Mouse (Mus musculus): ENCODE results near the gene Sec61a2. TPM values are rescaled to one million over a fixed set of nuclear protein-coding genes. Genes with fewer than 3 reads are reported as not detected.

The Sec61a2 gene
- polyA plus RNA-seq, 1 experiment: 3.7 TPM

DNA sequence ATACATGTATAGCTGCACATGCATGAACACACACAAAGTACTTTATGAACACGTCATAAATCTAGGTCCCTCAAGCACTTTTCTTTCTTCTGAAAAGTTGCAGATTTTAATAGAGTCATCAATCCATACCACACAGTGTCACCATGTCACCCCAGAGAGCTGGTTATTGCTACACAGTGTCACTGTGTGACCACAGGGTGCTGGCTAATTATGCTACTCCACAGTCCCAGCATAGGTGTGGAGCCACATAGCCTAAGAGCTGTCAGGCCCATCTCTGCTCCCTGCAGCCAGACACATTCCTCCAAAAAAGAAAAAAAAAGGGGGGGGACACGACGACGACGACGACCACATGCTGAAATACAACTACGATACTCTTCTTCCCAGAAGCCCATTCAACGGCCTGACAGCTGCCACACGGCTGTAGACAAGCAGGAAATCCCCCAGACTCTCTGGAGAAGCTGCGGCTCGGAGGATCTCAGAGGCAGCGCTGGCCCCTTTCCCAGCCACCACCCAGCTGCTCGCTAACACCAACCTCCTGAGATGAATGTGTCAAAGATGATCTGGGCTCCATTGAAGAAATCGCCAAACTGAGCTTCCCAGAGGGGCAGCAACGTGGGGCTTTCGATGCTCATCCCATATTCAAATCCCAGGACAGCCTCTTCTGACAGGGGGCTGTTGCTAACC lies 16.2 kb upstream of the Sec61a2 start:
- no peak for TF ChIP-seq GATA1 (IDR thresholded peaks at IDR 0.05; ENCODE audit: low read length)

DNA sequence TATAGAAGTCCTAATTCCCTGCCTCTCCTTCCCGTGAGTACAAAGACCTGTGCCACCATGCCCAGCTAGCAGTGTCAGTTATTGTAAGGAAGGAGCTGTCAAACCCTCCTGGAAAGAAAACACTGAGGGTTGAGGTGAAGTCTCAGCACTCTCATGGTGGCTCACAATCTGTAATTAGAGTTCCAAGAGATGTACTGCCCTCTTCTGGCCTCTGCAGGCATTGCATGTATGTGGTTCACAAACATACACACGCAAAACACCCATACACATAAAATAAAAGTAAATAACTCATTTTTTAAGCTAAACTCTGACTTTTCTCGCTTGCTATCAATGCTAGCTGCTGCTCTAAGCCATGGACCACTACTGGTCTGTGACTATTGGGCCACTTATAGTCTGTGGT lies 11.4 kb upstream of the Sec61a2 start:
- TF ChIP-seq GATA1 (IDR thresholded peaks at IDR 0.05; ENCODE audit: low read length): no peak

DNA sequence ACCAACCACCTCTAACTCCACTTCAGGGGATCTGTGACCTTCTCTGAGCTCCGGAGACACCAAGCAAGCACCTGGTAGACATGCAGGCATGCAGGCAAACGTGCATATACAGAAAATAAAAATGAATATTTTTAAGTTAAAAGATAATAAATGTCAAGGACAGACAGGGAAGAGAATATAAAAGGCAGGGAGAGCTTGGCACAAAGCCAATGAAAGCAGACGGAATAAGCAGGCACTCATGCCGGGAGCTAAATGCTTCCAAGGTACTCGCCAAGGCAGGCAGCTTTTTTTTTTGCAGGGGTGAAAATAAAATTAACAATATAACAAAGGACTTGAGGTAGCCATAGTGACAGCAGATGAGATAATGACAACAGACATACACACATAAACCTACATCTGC lies 10.9 kb upstream of the Sec61a2 start:
- TF ChIP-seq GATA1 (IDR thresholded peaks at IDR 0.05; ENCODE audit: low read length): no peak

DNA sequence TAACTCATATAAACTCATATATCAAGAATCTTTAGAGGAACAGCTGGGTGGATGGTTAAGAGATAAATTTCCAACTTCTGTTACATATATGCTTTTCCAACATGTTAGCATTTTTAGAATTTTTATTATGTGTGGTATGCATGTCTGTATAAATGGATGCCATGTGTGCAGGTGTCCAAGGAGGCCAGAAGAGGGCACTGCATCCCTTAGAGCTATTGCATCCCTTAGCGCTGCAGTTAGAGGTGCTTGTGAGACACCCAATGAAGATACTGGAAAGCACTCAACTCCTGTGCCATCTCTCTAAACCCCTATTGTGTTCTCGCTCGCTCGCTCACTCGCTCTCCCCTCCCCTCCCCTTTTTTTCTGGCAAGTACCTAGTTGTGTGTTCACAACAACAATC lies 4.9 kb upstream of the Sec61a2 start:
- no peak for TF ChIP-seq GATA1 (IDR thresholded peaks at IDR 0.05; ENCODE audit: low read length)

DNA sequence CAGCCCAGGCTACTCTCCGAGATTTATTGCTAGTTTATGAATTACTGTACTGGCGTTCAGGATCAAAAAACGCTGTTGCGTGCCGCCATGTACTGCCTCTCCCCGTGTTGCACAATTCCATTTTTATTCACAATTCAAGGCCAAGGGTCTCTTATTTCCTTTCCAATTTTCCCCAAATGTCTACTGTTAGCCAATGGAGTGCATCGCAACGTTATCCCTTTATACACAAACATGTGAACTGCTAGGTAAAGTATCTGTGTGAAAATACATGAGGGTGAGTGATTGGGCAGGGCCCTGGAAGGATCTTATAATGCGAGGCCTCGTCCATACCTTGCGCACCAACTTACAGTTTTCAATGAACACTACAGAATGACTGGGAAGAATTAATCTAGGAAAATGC lies 936 bp downstream of the Sec61a2 start:
- no peak for TF ChIP-seq GATA1 (IDR thresholded peaks at IDR 0.05; ENCODE audit: low read length)

DNA sequence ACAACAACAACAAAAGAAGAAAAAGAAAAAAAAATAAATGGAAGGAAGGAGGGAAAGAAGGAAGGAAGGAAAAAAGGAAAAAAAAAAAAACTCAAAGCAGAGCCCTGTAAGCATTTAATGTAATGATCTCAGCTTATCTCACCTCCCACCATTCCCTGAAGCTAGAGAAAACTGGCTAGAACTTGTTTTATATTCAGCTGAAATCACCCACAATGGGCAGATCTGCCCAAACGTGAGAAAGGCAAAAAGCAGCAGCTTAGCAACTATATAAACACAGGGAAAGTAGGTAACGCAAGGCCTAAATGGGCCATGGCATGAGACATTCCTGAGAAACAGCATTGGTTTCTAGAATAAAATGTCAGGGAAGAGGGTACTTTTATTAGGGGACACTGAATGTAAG lies 5.8 kb downstream of the Sec61a2 start:
- TF ChIP-seq GATA1 (IDR thresholded peaks at IDR 0.05; ENCODE audit: low read length): no peak

DNA sequence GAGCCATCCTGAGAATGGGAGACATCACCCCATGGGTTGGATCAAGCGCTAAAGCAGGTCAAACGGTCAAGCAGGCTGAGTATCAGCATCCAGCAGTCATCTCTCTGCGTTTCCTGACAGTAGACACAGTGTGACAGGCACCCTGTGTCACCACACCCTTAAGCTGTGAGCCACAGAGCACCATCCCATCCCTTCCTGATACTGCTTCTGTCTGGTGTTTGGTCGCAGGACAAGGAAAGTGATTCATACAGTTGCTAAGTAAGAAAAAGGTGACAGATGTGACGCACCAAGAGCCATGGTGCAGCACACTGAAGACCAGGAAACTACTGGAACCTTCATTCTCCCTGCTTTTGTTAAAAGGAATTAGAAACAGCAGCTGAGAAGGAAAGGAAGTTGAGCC lies 6.4 kb downstream of the Sec61a2 start:
- TF ChIP-seq GATA1 (IDR thresholded peaks at IDR 0.05; ENCODE audit: low read length): no peak

DNA sequence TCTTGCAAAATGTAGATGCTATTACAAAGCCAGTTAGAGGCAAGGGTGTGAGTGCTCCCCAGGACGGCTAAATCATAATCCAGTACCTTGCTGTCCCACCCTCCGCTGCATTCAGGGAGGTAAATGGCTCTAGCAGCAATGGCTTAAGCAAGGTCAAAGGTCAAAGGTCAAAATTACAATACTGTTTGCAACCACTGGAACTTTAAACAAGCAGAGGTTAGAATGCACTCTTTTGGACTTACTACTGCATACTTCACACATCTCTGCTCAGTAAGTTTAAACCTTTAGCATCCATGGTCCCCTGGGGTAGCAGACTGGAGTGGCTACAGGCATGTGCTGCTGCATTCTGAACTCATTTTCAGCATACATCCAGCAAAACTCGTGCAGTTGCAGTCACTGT lies 17.8 kb downstream of the Sec61a2 start:
- TF ChIP-seq GATA1 (IDR thresholded peaks at IDR 0.05; ENCODE audit: low read length): no peak

DNA sequence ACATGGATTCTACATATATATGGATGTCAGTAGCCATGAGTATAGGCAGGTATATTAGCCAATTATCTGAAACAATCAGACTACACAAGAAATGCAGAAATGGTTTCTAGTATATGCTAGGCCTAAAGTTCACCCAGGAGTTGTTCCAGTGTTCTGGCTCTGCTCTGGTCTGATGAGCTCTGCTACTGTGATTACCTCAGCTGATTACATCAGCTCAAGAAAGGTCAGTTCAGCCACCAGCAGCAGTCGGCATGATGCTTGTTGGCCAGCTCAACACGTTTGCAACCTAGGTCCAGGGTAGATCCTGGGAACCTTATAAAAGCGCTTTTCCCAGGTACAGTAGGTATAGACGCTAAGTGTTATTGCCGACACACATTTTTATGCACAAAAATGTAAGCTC lies 25.5 kb downstream of the Sec61a2 start:
- no peak for TF ChIP-seq GATA1 (IDR thresholded peaks at IDR 0.05; ENCODE audit: low read length)

DNA sequence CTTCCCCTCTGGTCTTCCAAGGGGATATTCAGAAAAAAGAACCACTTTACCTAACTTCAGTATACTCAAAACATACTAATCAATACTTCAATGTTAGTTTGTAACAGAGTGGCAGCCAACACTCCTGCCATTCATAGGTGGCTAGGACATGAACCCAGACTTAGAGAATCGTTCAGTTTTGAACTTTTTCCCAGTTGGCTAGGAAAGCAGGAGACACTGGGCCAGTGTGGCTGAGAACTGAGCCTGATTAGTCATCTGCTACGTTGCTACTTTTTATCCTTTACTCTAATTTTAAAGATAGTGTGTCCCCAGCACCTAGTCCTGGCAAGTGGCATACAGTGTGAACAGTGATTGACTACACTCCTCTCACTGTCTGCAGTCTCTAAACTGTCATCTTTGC lies 27.6 kb downstream of the Sec61a2 start:
- TF ChIP-seq GATA1 (IDR thresholded peaks at IDR 0.05; ENCODE audit: low read length): no peak

DNA sequence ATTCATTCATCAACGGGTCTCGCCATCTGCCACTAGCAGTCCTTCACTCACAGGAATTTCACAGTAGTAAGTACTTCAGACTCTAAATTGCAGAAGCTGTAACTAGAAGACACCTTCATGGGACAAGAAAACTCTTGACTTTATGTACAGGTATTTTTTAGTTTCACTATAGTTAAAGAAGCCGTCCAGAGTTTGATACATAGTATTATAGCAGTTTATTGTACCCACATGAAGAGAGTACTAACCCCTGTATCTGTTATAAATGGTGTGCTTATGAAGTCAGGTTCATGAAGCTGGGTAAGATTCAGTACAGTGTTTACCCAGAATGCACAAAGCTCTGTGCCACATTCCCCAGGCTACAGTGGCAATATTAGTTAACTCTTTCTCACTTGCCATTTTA lies 32.4 kb downstream of the Sec61a2 start, which contains the start of gene Gm13199:
Gene Gm13199, minus strand, starts transcription at position 101 of the 400 bp plus-strand sequence.
- no peak for TF ChIP-seq GATA1 (IDR thresholded peaks at IDR 0.05; ENCODE audit: low read length)

DNA sequence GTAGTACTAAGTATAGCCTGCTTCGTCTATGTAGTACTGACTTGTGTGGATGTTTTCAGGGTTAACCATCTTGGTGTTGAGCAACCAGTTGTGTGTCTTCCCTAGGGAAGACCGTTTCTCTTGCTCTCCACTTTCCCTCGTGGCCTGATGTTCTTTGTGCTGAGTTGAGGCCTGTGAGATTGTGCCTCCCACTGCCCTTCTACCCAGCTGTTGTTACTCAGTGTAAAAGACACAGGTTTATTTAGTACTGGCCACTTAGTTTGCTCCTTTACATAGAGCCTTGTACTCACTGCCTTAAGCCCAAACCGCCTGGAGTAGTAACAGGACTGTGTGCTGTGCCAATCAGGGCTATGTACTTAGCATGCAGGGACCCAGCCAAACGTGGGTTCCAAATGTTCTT lies 43.4 kb downstream of the Sec61a2 start:
- no peak for TF ChIP-seq GATA1 (IDR thresholded peaks at IDR 0.05; ENCODE audit: low read length)

DNA sequence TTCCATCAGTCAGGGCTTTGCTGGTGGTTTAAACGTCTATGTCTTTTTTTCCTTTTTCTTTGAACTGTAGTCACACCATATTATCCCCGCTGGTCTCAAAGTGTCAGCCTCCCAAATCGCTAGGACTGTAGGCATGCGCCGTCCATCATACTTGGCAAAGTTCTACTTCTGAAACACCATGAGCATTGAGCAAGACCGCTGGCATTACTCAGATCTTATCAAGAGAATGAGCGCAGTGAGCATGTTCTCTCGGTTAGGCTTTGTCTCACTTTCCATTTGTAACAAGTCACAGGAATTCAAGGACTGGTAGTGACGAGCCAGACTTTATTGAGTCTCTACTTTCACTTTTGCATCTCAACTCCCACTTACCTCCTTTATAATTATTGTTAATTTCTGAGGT lies 44.1 kb downstream of the Sec61a2 start:
- TF ChIP-seq GATA1 (IDR thresholded peaks at IDR 0.05; ENCODE audit: low read length): no peak

DNA sequence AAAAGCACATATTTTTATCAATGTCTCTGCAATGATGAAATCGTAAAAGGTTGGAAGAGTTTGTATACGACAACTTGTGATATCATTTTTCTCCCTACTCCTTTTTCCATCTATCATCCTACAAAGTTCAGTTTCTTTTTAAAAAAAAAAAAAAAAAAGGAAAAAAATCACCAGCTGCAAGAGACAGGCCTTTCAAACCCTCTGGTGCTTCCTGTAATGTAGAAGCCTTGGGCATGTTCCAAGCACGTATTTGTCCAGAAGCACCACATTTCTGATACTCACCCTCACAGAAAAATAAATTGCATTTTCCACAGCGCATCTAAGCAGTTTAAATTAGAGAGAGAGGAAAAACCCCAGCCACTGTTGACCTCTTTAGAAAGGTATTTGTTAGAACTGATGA lies 49.4 kb downstream of the Sec61a2 start:
- TF ChIP-seq GATA1 (IDR thresholded peaks at IDR 0.05; ENCODE audit: low read length): no peak

DNA sequence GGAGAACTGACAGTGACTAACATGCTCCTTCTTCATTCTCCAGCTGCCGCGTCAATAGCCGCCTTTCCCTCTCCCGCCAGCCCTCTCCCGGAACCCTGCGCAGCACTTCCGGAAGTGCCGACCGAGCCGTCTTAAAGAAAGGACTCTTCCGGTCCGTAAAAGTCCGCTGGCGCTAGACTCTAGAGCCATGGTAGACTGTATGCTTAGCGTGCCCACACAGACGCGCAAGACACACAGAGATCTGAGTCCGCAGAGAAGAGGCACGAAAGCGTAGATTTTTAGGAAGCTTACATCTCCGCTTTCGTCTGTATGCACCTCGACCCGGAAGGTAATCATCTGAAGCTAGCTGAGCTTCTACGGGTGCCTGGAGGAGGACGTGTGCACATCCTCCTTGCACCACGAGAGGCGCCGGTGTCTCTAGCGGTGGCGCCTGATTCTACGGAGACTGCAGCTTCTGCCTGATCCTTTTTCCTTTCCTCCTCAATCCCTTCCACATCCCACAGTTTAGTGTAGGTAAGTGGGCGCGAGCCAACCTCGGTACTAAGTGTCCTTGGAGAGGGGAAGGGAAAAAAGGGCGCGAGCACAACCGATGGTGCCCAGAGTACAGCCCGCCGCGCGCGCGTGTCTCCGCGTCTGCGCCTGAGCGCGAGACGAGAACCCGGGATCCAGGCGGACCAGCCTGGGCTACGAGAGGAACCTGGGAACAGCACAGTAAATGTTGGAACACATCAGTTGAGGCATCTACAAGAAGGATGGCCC lies 50.2 kb downstream of the Sec61a2 start, which contains the start of the genes Nudt5 and Cdc123:
Gene Nudt5, plus strand, starts transcription at position 147 of the 759 bp plus-strand sequence.
Gene Cdc123, minus strand, starts transcription at position 292 of the 759 bp plus-strand sequence.
- TF ChIP-seq GATA1 (IDR thresholded peaks at IDR 0.05; ENCODE audit: low read length): no peak

DNA sequence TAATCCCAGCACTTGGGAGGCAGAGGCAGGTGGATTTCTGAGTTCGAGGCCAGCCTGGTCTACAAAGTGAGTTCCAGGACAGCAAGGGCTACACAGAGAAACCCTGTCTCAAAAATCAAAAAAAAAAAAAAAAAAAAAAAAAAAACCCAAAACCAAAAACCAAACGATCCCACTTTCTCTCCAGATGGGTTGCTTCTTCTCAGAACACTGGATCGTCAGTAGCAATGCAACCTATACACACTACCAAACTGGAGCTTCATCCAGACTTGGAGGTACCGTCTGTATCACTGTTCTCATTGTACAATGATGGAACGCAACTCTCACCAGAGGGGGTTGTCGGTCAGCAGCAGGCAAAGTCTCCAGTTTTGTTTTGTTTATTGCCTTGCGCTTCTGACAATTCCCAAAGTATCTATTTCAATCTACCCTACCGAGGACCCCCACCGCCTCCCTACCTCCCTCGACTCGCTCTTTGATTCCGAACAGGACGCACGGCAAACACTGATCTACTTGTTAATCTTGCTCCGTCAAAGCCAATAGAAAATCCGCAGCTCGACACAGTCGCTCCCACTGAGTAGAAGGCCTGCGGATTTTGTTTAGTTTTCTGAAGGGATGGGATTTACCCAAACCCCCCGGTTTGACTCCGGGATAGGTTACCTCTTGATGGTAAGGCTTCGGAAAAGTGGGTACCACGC lies 50.9 kb downstream of the Sec61a2 start:
- no peak for TF ChIP-seq GATA1 (IDR thresholded peaks at IDR 0.05; ENCODE audit: low read length)

Data from G1E-ER4 (cell line).